Mouse (Mus musculus) intestine, embryonic 15.5 days (tissue): ENCODE data around the gene Ccdc61. TPM values are rescaled to one million over a fixed set of nuclear protein-coding genes. Genes with fewer than 3 reads are reported as not detected.

ENCODE experiments used
- ATAC-seq: fragments of 200-750 bp; cut with Nextera tagmentation; 2 replicates; pipeline ENCODE4 v1.8.0; 2017; ENCODE audit warnings: moderate TSS enrichment, moderate library complexity
- H3K27ac ChIP-seq: fragments of 300-500 bp; sonication (generic); 2 replicates; pipeline ENCODE4 v1.5.1; 2015; ENCODE audit warnings: mild to moderate bottlenecking, inconsistent platforms
- H3K27me3 ChIP-seq: fragments of 300-500 bp; sonication (generic); replicated peaks from 2 replicates; pipeline ENCODE4 v1.6.1; 2015; ENCODE audit warnings: inconsistent platforms
- H3K36me3 ChIP-seq: fragments of 300-500 bp; sonication (generic); 2 replicates; pipeline ENCODE4 v1.6.1; 2015; ENCODE audit warnings: inconsistent platforms
- H3K4me1 ChIP-seq: fragments of 300-500 bp; sonication (generic); replicated peaks from 2 replicates; pipeline ENCODE4 v1.6.1; 2015; ENCODE audit warnings: inconsistent platforms
- H3K4me2 ChIP-seq: fragments of 300-500 bp; sonication (generic); replicated peaks from 2 replicates; pipeline ENCODE4 v1.6.1; 2015; ENCODE audit warnings: mild to moderate bottlenecking, inconsistent platforms
- H3K4me3 ChIP-seq: fragments of 300-500 bp; sonication (generic); replicated peaks from 2 replicates; pipeline ENCODE4 v1.5.1; 2015; ENCODE audit warnings: inconsistent platforms
- H3K9ac ChIP-seq: fragments of 300-500 bp; sonication (generic); 2 replicates; pipeline ENCODE4 v1.6.1; 2015; ENCODE audit warnings: inconsistent platforms
- H3K9me3 ChIP-seq: fragments of 300-500 bp; sonication (generic); 2 replicates; pipeline ENCODE4 v1.6.1; 2016; ENCODE audit warnings: inconsistent platforms
- WGBS: fragments of 180-500 bp; shearing (Covaris S2); methylation state at CpG from one replicate; pipeline ENCODE4 v1.1.7; 2015; 5-methylcytosine and 5-hydroxymethylcytosine counted together
- polyA plus RNA-seq: library from polyadenylated mRNA; unstranded; fragments of >200 nt; fragmentation: Nextera tagmentation; extraction: Ambion mirVana; gene quantifications from 2 replicates; pipeline ENCODE4 v1.2.1, GENCODE M21; 2015

The Ccdc61 gene
- polyA plus RNA-seq, 1 experiment from 2014 or later, result 25.2 TPM

DNA sequence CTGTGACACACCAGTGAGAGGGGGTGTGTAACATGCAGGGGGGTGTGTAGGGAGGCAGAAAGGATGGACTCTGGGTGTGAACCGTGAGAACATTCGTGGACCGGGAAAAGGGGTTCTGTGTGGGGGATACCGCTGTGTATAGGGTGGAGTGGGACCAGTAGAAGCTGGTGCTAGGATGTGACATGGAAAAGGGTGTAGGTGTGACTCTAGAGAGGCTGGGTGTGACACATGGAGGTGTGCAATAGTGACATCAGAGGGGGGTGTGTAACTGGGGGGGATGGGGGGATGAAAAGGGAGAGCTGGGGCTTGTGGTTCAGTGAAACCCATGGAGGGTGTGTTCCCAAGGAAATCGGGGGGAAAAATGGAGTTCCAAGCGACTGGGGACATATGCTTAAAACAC lies 16.7 kb upstream of the Ccdc61 start:
- Histone ChIP-seq H3K9ac (no peak overlapping the region), H3K4me3 (peak overlapping the region; percentile 47; the same call in 1 of the 2 replicates), H3K4me1 (peaks cover 15% of the 10 kb centered on the region; the same call in 1 of the 2 replicates), H3K27me3 (peaks cover 56% of the 10 kb centered on the region), H3K9me3 (no peaks in the 10 kb centered on the region), H3K4me2 (peak overlapping the region; percentile 85; the same call in 1 of the 2 replicates), H3K27ac (no peak overlapping the region), H3K36me3 (no peaks in the 10 kb centered on the region)
- 0 out of 2 replicates have a peak, but pooled peaks have one; percentile 1 for ATAC-seq
- WGBS, result 46% methylated on average over 6 of the region's 6 CpGs

DNA sequence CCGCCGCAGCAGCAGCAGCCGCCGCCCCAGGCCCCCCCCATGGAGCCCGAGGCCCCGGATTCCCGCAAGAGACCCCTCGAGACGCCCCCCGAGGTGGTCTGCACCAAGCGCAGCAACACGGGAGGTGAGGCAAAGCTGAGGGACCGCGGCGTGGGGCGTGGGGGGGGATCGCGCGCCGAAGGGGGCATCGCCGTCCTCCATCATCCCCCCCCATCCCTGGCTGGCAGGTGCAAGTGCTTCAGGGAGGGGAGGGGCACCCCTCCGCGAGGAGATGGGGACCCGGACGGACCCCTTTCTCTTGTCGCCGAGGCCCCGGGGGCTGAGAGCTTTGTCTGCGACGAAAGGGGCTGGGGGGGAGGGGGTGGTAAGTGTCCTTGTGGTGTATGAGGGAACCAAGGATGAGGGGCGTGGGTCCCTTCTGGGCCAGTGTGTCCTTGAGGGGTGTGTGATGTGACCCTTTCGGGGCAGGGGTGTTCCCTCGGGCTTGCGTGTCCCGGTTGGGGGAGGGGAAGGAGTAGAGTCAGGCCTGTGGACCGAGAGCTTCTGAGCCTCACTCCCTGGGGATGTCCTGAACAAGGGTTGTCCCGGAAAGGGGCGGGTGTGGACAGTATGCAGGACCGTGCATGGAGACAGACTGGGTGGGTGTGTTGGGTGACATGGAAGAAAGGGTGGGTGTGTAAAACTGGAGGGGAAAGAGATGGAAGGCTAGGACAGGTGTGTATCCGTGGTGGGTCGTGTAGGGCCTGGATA lies 16.0 kb upstream of the Ccdc61 start:
- no peak overlapping the region for H3K27ac ChIP-seq
- H3K9ac ChIP-seq, result peak overlapping the region; percentile 50
- H3K4me3 ChIP-seq, result peak overlapping the region; percentile 47
- H3K27me3 ChIP-seq, result peaks cover 57% of the 10 kb centered on the region
- no peaks in the 10 kb centered on the region for H3K9me3 ChIP-seq
- WGBS, result 3% methylated on average over 42 of the region's 42 CpGs
- peak; percentile 26; the same call in 1 of the 2 replicates for ATAC-seq
- peaks cover 15% of the 10 kb centered on the region; the same call in 1 of the 2 replicates for H3K4me1 ChIP-seq
- H3K36me3 ChIP-seq, result no peaks in the 10 kb centered on the region
- H3K4me2 ChIP-seq, result peak overlapping the region; percentile 85

DNA sequence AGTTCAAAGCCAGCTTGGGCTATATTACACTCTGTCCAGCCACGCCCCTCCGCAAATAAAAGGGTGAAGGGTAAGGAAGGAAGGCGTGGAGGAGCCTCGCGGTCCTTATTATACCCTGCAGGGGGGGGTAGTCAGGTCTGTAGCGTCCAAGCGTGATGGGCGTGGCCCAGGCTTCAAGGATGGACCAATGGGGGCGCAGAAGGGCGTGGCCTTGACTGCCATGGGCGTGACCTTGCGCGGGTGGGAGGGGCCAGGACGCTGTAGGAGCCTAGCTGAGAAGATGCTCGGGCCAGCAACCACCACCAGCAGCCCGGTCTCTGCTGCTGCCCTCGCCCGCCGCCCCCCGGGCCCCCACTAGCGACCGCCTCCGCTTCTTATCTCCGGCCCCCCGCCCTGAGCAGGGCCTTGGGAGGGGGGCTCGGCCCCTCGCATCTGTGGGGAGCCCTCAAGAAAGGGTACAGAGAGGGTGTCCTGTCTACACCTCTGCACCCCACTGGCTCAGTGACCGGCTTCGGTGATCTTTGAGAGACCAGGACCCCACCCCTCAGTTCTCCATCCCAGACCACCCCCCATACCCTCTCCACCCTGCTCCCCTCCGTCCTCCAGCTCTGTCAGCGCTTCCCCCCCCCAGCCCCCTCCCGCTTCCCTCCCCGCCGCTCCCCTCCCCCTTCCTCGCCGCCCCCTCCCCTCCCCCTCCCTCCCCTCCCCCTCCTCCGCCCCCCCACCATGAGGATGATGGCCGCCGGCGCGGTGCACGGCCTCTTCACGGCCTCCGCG lies 15.1 kb upstream of the Ccdc61 start, which contains the start of gene Nova2:
Gene Nova2 (plus strand): TSS at position 727 of the 777 bp plus-strand sequence.
- H3K4me3 ChIP-seq, result peak within 1 kb of the TSS; percentile 47
- H3K9me3 ChIP-seq, result no peaks in the 10 kb centered on the region
- H3K27ac ChIP-seq, result no peak within 1 kb of the TSS
- peaks cover 60% of the 10 kb centered on the region for H3K27me3 ChIP-seq
- no peaks in the 10 kb centered on the region for H3K36me3 ChIP-seq
- under 1% methylated on average over 28 of the region's 45 CpGs for WGBS
- H3K4me1 ChIP-seq, result peaks cover 17% of the 10 kb centered on the region; the same call in 1 of the 2 replicates
- peak; percentile 94 for ATAC-seq
- peak within 1 kb of the TSS; percentile 85 for H3K4me2 ChIP-seq
- H3K9ac ChIP-seq, result peak within 1 kb of the TSS; percentile 50

DNA sequence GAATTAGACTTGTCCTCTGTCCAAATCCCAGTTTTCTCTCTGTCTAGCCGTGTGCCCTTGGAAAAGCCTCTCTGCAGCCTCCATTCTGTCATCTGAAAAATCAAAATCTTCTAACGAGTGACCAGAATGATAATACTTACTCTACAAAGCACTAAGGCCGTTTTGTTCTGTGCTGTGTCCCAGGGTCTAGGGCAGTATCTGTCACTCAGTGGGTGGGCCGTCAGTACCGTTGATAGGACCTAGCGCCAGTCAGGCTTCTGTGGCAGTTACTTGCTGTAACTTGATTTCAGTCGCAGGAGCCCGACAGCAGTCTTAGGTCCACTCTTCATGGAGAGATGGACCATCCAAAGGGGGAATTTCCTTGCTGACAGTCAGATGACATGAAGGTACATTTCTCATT lies 14.1 kb upstream of the Ccdc61 start:
- WGBS, result 18% methylated on average over 8 of the region's 8 CpGs
- peaks cover 55% of the 10 kb centered on the region for H3K27me3 ChIP-seq

DNA sequence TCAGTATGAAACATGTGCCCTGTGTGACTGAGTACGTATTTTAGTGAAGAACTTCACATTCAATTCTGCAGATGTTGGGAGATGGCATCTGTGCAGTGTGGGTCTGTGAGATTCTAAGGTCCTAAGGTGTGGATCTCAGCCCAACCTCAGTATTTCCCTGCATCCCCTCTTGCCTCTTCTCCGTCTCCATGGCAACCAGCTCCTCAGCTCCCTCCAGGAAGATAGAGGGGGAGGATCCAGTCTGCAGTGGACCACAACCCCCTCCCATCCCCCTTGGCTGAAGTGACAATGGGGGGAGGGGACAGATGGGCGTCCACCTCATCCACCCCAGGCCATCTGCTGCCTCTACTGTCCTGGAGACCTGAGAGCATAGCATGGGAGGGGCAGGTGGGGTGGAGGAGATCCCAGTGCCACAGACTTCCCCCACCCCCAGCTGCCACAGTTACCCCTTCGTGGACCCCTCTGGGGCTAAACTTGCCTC lies 13.5 kb upstream of the Ccdc61 start:
- no peaks in the 10 kb centered on the region for H3K9me3 ChIP-seq
- no peak overlapping the region for H3K9ac ChIP-seq
- H3K36me3 ChIP-seq, result no peaks in the 10 kb centered on the region
- H3K4me1 ChIP-seq, result peaks cover 17% of the 10 kb centered on the region; the same call in 1 of the 2 replicates
- H3K27ac ChIP-seq, result no peak overlapping the region
- 32% methylated on average over 4 of the region's 4 CpGs for WGBS
- H3K4me2 ChIP-seq, result no peak overlapping the region
- no peak for ATAC-seq
- H3K4me3 ChIP-seq, result no peak overlapping the region
- peaks cover 55% of the 10 kb centered on the region for H3K27me3 ChIP-seq

More for the DNA sequence above, 14.1 kb upstream of the Ccdc61 start:
- H3K4me1 ChIP-seq, result peaks cover 17% of the 10 kb centered on the region; the same call in 1 of the 2 replicates
- H3K4me2 ChIP-seq, result no peak overlapping the region
- ATAC-seq, result no peak
- no peak overlapping the region for H3K27ac ChIP-seq
- H3K9ac ChIP-seq, result no peak overlapping the region
- no peaks in the 10 kb centered on the region for H3K9me3 ChIP-seq
- H3K4me3 ChIP-seq, result no peak overlapping the region
- no peaks in the 10 kb centered on the region for H3K36me3 ChIP-seq

DNA sequence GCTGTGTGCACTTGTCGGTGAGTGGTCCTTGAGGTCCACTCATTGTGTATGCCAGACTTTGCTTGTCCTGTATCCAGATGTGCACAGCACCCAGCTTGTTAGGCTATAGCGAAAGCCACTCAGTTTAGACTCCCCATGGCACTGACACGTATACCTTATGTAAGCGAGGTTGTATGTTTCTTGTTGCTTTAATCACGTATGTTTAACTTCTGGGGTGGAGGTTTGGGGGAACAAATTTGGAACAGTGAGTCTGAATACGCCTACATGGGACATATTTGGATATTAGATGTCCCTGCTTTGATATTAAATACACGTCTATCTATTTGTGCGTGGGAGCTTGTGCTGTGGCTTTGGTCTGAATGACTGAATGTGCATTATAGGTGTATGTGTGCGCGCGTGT lies 13.1 kb upstream of the Ccdc61 start:
- Histone ChIP-seq H3K9me3 (no peaks in the 10 kb centered on the region), H3K27me3 (peaks cover 55% of the 10 kb centered on the region), H3K4me2 (no peak overlapping the region), H3K9ac (no peak overlapping the region), H3K27ac (no peak overlapping the region), H3K4me1 (peaks cover 17% of the 10 kb centered on the region; the same call in 1 of the 2 replicates), H3K4me3 (no peak overlapping the region), H3K36me3 (no peaks in the 10 kb centered on the region)
- no peak for ATAC-seq
- WGBS, result 72% methylated on average over 11 of the region's 11 CpGs

DNA sequence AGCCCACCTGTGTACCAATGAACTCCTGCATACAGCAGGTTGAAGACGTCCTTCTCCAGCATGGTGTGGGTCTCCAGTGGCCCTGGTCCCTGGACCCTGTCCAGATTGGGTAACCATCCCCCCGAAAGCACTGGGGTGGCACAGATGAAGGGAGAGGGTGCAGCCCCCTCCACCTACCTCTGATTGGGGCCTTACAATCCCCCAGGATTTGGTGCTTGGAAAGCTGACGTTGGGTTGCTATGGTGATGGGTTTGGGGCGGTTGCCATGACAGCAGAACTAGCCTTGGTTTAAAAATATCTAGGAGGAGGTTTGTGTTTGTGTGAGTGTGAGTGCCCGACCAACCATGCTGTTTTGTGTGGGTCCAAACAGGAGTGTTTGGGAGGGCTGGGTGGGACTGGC lies 12.6 kb upstream of the Ccdc61 start:
- Histone ChIP-seq H3K4me2 (no peak overlapping the region), H3K4me3 (no peak overlapping the region), H3K27ac (no peak overlapping the region), H3K9me3 (no peaks in the 10 kb centered on the region), H3K36me3 (no peaks in the 10 kb centered on the region), H3K4me1 (peaks cover 17% of the 10 kb centered on the region; the same call in 1 of the 2 replicates), H3K27me3 (peaks cover 53% of the 10 kb centered on the region), H3K9ac (no peak overlapping the region)
- 42% methylated on average over 5 of the region's 5 CpGs for WGBS
- ATAC-seq, result no peak

DNA sequence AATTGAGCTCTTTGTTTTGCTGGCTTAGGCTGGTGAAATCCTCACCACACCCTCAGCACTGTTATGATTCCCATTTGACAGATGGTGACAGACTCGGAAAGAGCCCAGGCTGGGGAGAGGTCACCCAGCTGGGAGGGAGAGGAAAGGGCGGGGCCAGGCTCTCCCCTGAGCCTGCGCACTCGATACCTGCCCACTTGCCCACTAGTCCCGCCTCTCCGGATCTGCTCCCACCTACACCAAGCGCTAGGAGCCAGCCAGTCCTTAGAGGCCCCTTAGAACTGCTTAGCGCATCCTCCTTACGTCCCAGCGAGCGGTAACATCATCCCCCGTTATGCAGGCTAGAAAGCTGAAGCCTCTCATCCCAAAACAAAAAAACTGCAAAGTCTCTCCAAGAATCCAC lies 10.9 kb upstream of the Ccdc61 start:
- 2% methylated on average over 12 of the region's 12 CpGs for WGBS
- no peaks in the 10 kb centered on the region for H3K36me3 ChIP-seq
- peak overlapping the region; percentile 33; the same call in 1 of the 2 replicates for H3K4me2 ChIP-seq
- no peak overlapping the region for H3K9ac ChIP-seq
- H3K4me1 ChIP-seq, result peaks cover 14% of the 10 kb centered on the region; the same call in 1 of the 2 replicates
- ATAC-seq, result no peak; the same call in 1 of the 2 replicates
- H3K9me3 ChIP-seq, result no peaks in the 10 kb centered on the region
- H3K27me3 ChIP-seq, result peaks cover 36% of the 10 kb centered on the region
- no peak overlapping the region for H3K27ac ChIP-seq
- H3K4me3 ChIP-seq, result no peak overlapping the region

DNA sequence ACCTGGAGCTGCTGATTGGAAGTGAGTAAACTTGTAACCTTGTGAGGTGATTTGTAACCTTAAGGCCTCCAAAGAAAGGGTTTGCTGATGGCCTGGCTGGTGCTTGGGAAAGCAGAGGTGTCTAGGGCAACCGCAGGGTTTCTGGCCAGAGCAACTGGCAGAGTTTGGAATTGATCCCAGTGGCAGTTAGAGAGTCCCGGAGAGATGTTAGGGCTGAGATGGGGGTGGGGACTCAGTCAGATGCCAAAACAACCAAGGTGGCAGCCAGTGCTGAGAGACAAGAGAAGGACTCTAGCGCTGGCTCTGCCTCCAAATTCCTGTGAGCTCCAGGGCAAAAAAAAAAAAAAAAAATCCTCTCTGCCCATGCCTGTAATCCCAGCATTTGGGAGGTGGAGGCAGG lies 7.7 kb upstream of the Ccdc61 start:
- Histone ChIP-seq H3K27ac (no peak overlapping the region), H3K36me3 (no peaks in the 10 kb centered on the region), H3K4me1 (0 out of 2 replicates have a peak, but pooled peaks cover 2% of the 10 kb centered on the region), H3K9ac (no peak overlapping the region), H3K4me2 (no peak overlapping the region), H3K27me3 (peaks cover 9% of the 10 kb centered on the region; the same call in 1 of the 2 replicates), H3K9me3 (no peaks in the 10 kb centered on the region), H3K4me3 (no peak overlapping the region)
- no peak for ATAC-seq
- 66% methylated on average over 3 of the region's 3 CpGs for WGBS

DNA sequence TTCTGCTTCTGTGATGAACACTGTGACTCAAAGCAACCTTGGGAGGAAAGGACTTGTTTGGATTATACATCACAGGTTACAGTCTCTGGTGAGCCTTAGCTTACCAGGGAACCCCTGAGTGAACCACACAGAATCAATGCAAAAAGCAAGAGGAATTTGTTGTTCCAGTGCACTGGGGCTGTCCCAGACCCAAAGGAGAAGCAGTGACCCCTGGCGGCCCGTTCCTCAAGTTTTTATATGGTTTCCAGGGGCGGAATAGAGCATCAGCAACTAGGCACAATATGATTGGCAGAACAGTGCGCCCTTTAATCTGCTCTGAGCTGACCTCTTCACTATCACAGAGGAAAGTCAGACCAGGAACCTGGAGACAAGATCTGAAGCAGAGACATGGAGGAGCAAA lies 6.0 kb upstream of the Ccdc61 start:
- Histone ChIP-seq H3K4me3 (no peak overlapping the region), H3K36me3 (no peaks in the 10 kb centered on the region), H3K9me3 (no peaks in the 10 kb centered on the region), H3K27me3 (0 out of 2 replicates have a peak, but pooled peaks cover 2% of the 10 kb centered on the region), H3K4me1 (0 out of 2 replicates have a peak, but pooled peaks cover 2% of the 10 kb centered on the region), H3K9ac (no peak overlapping the region), H3K4me2 (no peak overlapping the region), H3K27ac (no peak overlapping the region)
- 74% methylated on average over 4 of the region's 4 CpGs for WGBS
- no peak for ATAC-seq

DNA sequence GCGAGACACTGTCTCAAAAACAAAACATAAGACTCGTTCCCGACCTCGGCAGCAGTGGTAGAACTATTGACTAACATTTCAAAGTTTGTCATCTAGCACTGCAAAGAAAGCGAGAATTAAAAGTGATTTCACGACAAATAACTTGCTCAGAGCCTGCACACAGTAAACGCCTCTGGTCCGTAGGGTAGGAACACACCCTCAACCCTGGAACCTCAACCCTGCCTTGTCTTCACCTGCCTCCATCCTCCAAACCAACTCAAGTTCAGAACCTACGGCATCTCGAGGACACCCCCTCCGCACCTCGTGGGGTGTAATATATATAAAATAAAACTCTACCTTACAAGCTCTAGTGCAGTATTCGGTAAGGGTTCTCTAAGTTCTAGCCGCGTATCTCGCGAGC lies 418 bp downstream of the Ccdc61 start:
- Histone ChIP-seq H3K4me1 (peaks cover 13% of the 10 kb centered on the region), H3K9ac (peak overlapping the region; percentile 55), H3K36me3 (0 out of 2 replicates have a peak, but pooled peaks cover 2% of the 10 kb centered on the region), H3K4me3 (peak overlapping the region; percentile 69), H3K9me3 (no peaks in the 10 kb centered on the region), H3K4me2 (peak overlapping the region; percentile 67), H3K27me3 (no peaks in the 10 kb centered on the region), H3K27ac (no peak overlapping the region)
- 5% methylated on average over 17 of the region's 17 CpGs for WGBS
- peak; percentile 51 for ATAC-seq

DNA sequence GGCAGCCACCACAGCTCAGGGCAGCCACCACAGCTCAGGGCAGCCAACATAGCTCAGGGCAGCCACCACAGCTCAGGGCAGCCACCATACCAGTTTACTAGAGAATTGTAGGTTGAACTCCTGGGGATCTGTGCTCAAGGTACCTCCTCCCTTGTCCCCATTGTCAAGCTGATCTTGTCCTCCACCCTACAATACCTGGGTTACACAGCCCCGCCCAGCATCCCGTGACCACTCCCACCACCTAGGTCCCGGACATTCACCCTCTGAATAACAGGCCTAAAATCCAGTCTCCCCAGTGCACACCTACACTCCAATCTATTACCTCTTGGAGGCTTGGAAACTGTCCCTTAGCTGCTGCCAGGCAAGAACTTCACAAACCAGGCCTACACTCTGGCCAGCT lies 5.2 kb downstream of the Ccdc61 start:
- no peak for ATAC-seq
- Histone ChIP-seq H3K4me1 (peaks cover 9% of the 10 kb centered on the region; the same call in 1 of the 2 replicates), H3K27me3 (no peaks in the 10 kb centered on the region), H3K4me2 (no peak overlapping the region), H3K9me3 (no peaks in the 10 kb centered on the region), H3K27ac (no peak overlapping the region), H3K4me3 (no peak overlapping the region), H3K9ac (no peak overlapping the region), H3K36me3 (peaks cover 8% of the 10 kb centered on the region; the same call in 1 of the 2 replicates)
- WGBS, result 72% methylated on average over 3 of the region's 3 CpGs
